Mouse (Mus musculus) R1 (cell line): Measurements from ENCODE around the gene Osgep.
"Not testable (repeated sequence)": the region's sequence is repeated elsewhere in the genome, so short reads cannot be mapped to it uniquely, and the experiment has no call there.

Experiments
- DNase-seq: peaks from one replicate; pipeline ENCODE4 v3.0.0-alpha.2; 2018; ENCODE audit warnings: low read depth, low spot score

The Osgep gene

GRCm38 (mm10) chr14:50924281-50925064 lies at the start of gene Osgep, which contains the start of gene Apex1:
Gene Osgep, minus strand, starts transcription at chr14:50924893.
Gene Apex1, plus strand, starts transcription at chr14:50924968.
- DNase-seq: peak; percentile 98

- DNase-seq: peak; percentile 99
Observed at GRCm38 (mm10) chr14:50973700-50974099, 49.0 kb upstream of the Osgep start.

GRCm38 (mm10) chr14:50973054-50973453 lies 48.4 kb upstream of the Osgep start:
- peak; percentile 79 for DNase-seq

GRCm38 (mm10) chr14:50970822-50971221 lies 46.1 kb upstream of the Osgep start:
- DNase-seq: peak; percentile 77

GRCm38 (mm10) chr14:50969558-50970544 lies 45.2 kb upstream of the Osgep start:
- DNase-seq: peak; percentile 96

GRCm38 (mm10) chr14:50969041-50969440 lies 44.3 kb upstream of the Osgep start:
- peak; percentile 1 for DNase-seq

GRCm38 (mm10) chr14:50968216-50968980 lies 43.7 kb upstream of the Osgep start:
- peak; percentile 5 for DNase-seq

- not testable (repeated sequence) for DNase-seq
Observed at GRCm38 (mm10) chr14:50958289-50958995, 33.7 kb upstream of the Osgep start.

- DNase-seq: not testable (repeated sequence)
Observed at GRCm38 (mm10) chr14:50957146-50957545, 32.5 kb upstream of the Osgep start.

- peak; percentile 0 for DNase-seq
Observed at GRCm38 (mm10) chr14:50956724-50957123, 32.0 kb upstream of the Osgep start.

- peak; percentile 49 for DNase-seq
Observed at GRCm38 (mm10) chr14:50955942-50956508, 31.3 kb upstream of the Osgep start, which contains the start of gene Pnp2. Gene Pnp2, plus strand, starts transcription at chr14:50955992.

- no peak for DNase-seq
Observed at GRCm38 (mm10) chr14:50955487-50955886, 30.8 kb upstream of the Osgep start.

GRCm38 (mm10) chr14:50945526-50945925 lies 20.8 kb upstream of the Osgep start:
- DNase-seq: not testable (repeated sequence)

GRCm38 (mm10) chr14:50945081-50945480 lies 20.4 kb upstream of the Osgep start:
- not testable (repeated sequence) for DNase-seq

- not testable (repeated sequence) for DNase-seq
Observed at GRCm38 (mm10) chr14:50944668-50945033, 20.0 kb upstream of the Osgep start.

GRCm38 (mm10) chr14:50943932-50944667 lies 19.4 kb upstream of the Osgep start, which contains the start of gene Gm49342:
Gene Gm49342, plus strand, starts transcription at chr14:50944517.
- DNase-seq: peak; percentile 99

- DNase-seq: peak; percentile 91
Observed at GRCm38 (mm10) chr14:50938940-50939339, 14.2 kb upstream of the Osgep start.

GRCm38 (mm10) chr14:50938119-50938908 lies 13.6 kb upstream of the Osgep start:
- peak; percentile 82 for DNase-seq

- no peak for DNase-seq
Observed at GRCm38 (mm10) chr14:50936649-50937048, 12.0 kb upstream of the Osgep start.
